Mouse (Mus musculus): ENCODE results near the gene B9d1. TPM values are rescaled to one million over a fixed set of nuclear protein-coding genes. Genes with fewer than 3 reads are reported as not detected.

Gene B9d1
- polyA plus RNA-seq, 1 experiment, result 11.8 TPM

DNA sequence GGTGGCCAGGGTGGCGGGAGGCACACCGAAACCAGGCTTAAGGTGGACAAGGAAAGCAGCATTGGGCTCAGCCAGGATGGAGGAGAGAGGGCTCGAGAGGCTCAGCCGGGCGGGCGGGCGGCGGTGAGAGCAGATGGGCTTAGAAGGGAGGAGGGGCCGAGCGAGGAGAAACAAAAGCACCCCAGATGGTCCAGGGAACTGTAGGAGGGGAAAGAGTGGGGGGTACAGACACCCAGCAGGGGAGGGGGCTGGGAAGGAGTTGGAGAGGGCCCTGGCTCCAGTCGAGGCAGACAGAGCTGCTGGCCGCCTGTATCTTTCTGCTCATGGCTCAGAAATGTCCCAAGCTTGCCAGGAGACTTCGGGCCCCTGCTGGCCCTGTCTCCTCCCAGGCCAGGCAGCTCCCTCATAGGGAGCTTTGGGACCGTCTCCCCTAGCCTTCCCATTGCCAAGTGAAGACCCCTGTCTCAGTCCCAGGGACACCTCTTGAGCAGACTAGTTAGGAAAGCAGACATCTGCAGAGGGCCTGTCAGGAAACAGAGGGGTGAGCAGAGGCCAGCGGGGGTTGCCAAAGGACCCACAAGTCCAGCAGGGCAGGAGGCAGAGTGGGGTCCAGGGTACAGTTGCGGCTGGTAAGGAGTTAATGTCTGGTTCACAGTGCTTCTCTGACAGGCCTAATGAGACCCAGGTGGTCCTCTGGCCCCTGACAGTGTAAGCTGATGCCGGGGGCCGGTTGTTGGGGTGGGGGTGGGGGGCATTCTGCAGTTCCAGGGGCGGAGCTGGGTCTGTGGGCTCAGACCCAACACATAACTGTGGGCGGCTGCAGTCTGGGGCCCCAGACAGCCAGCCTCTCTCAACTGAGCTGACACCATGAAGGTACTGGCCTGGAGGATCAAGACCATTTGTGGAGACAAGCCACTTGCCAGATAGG lies 20.1 kb upstream of the B9d1 start, which contains the start of gene Mfap4:
Mfap4 (plus strand) TSS at position 819 of the 928 bp plus-strand sequence.
- 53% methylated on average over 20 of the region's 20 CpGs for WGBS
- TF ChIP-seq POLR2A (IDR thresholded peaks at IDR 0.05; ENCODE audit: low read depth, low read length), result no peak
- no peak for TF ChIP-seq CTCF (IDR thresholded peaks at IDR 0.05; ENCODE audit: extremely low read depth, insufficient read length, insufficient replicate concordance, low read depth, low read length)
- H3K36me3 ChIP-seq (ENCODE audit: control insufficient read depth, insufficient read depth, low read length), result peaks cover 13% of the 10 kb centered on the region
- no peaks in the 10 kb centered on the region for H3K27me3 ChIP-seq (ENCODE audit: control insufficient read depth, insufficient read depth, low read length)
- H3K4me1 ChIP-seq (ENCODE audit: control insufficient read depth, insufficient read depth, insufficient read length, low read length), result no peaks in the 10 kb centered on the region
- peak within 1 kb of the TSS; percentile 2; the same call in 1 of the 2 replicates for H3K4me3 ChIP-seq (ENCODE audit: low read depth, low read length)
- peak within 1 kb of the TSS; percentile 29 for H3K27ac ChIP-seq (ENCODE audit: insufficient read depth, low read depth, low read length)

GRCm38 (mm10) chr11:61485541-61486457 lies 19.1 kb upstream of the B9d1 start:
- H3K4me3 ChIP-seq (ENCODE audit: low read depth, low read length), result peak overlapping the region; percentile 2; the same call in 1 of the 2 replicates
- WGBS, result 76% methylated on average over 22 of the region's 22 CpGs
- no peaks in the 10 kb centered on the region for H3K27me3 ChIP-seq (ENCODE audit: control insufficient read depth, insufficient read depth, low read length)
- peaks cover 21% of the 10 kb centered on the region for H3K36me3 ChIP-seq (ENCODE audit: control insufficient read depth, insufficient read depth, low read length)
- no peak for TF ChIP-seq CTCF (IDR thresholded peaks at IDR 0.05; ENCODE audit: extremely low read depth, insufficient read length, insufficient replicate concordance, low read depth, low read length)
- no peak for TF ChIP-seq POLR2A (IDR thresholded peaks at IDR 0.05; ENCODE audit: low read depth, low read length)
- H3K27ac ChIP-seq (ENCODE audit: insufficient read depth, low read depth, low read length), result no peak overlapping the region; the same call in 1 of the 2 replicates
- no peaks in the 10 kb centered on the region for H3K4me1 ChIP-seq (ENCODE audit: control insufficient read depth, insufficient read depth, insufficient read length, low read length)

GRCm38 (mm10) chr11:61486458-61487219 lies 18.3 kb upstream of the B9d1 start:
- Histone ChIP-seq H3K27me3 (ENCODE audit: control insufficient read depth, insufficient read depth, low read length) (no peaks in the 10 kb centered on the region), H3K36me3 (ENCODE audit: control insufficient read depth, insufficient read depth, low read length) (peaks cover 28% of the 10 kb centered on the region), H3K27ac (ENCODE audit: insufficient read depth, low read depth, low read length) (no peak overlapping the region), H3K4me1 (ENCODE audit: control insufficient read depth, insufficient read depth, insufficient read length, low read length) (no peaks in the 10 kb centered on the region; the same call in 1 of the 2 replicates), H3K4me3 (ENCODE audit: low read depth, low read length) (no peak overlapping the region)
- TF ChIP-seq POLR2A (IDR thresholded peaks at IDR 0.05; ENCODE audit: low read depth, low read length) (no peak), CTCF (IDR thresholded peaks at IDR 0.05; ENCODE audit: extremely low read depth, insufficient read length, insufficient replicate concordance, low read depth, low read length) (no peak)
- WGBS, result 83% methylated on average over 14 of the region's 14 CpGs

DNA sequence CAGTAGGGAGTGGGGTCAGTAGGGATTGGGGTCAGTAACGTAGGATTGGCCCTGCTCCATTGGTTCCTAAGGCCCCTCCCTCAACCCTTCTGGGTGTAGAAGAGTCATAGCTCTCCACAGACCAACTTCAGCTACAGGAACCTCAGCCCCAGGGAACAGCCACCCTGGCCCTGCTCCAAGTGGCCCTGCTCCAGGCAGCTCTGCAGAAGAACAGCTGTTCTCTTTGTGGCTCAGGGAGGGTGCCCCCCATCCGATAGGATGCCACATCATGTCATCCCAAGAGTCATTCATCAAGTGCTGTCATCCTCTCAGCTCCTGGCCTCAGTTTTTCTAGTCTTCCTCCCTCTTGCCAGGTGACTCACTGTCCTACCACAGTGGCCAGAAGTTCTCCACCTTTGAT lies 17.5 kb upstream of the B9d1 start:
- 39% methylated on average over 2 of the region's 2 CpGs for WGBS
- Histone ChIP-seq H3K27me3 (ENCODE audit: control insufficient read depth, insufficient read depth, low read length) (no peaks in the 10 kb centered on the region), H3K4me3 (ENCODE audit: low read depth, low read length) (no peak overlapping the region), H3K4me1 (ENCODE audit: control insufficient read depth, insufficient read depth, insufficient read length, low read length) (no peaks in the 10 kb centered on the region; the same call in 1 of the 2 replicates), H3K27ac (ENCODE audit: insufficient read depth, low read depth, low read length) (no peak overlapping the region), H3K36me3 (ENCODE audit: control insufficient read depth, insufficient read depth, low read length) (peaks cover 28% of the 10 kb centered on the region)
- TF ChIP-seq CTCF (IDR thresholded peaks at IDR 0.05; ENCODE audit: extremely low read depth, insufficient read length, insufficient replicate concordance, low read depth, low read length) (no peak), POLR2A (IDR thresholded peaks at IDR 0.05; ENCODE audit: low read depth, low read length) (no peak)

DNA sequence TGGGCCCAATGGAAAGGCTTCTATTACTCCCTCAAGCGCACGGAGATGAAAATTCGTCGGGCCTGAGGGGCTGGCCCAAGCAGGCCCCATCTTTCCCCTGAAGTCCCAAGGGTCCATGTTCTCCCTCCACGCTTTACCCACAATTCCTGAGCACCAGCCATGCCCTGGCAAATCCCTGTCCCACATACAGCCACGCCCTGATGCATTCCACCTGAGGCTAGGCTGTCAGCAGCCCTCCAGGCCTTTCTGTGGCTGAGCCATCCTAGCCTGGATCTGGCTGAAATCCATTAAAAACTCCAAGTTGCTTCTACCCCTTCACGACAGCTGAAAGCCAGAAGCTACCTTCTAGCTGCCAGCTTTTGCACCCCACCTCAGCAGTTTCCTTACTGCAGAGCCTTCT lies 17.0 kb upstream of the B9d1 start:
- H3K36me3 ChIP-seq (ENCODE audit: control insufficient read depth, insufficient read depth, low read length), result peaks cover 28% of the 10 kb centered on the region
- H3K27ac ChIP-seq (ENCODE audit: insufficient read depth, low read depth, low read length), result no peak overlapping the region
- peaks cover under 1% of the 10 kb centered on the region for H3K4me1 ChIP-seq (ENCODE audit: control insufficient read depth, insufficient read depth, insufficient read length, low read length)
- H3K27me3 ChIP-seq (ENCODE audit: control insufficient read depth, insufficient read depth, low read length), result no peaks in the 10 kb centered on the region
- TF ChIP-seq POLR2A (IDR thresholded peaks at IDR 0.05; ENCODE audit: low read depth, low read length), result no peak
- TF ChIP-seq CTCF (IDR thresholded peaks at IDR 0.05; ENCODE audit: extremely low read depth, insufficient read length, insufficient replicate concordance, low read depth, low read length), result no peak
- no peak overlapping the region for H3K4me3 ChIP-seq (ENCODE audit: low read depth, low read length)
- WGBS, result 88% methylated on average over 7 of the region's 7 CpGs

- Histone ChIP-seq H3K4me3 (ENCODE audit: low read depth, low read length) (no peak overlapping the region), H3K4me1 (ENCODE audit: control insufficient read depth, insufficient read depth, insufficient read length, low read length) (peaks cover 6% of the 10 kb centered on the region), H3K36me3 (ENCODE audit: control insufficient read depth, insufficient read depth, low read length) (peaks cover 28% of the 10 kb centered on the region), H3K27ac (ENCODE audit: insufficient read depth, low read depth, low read length) (no peak overlapping the region), H3K27me3 (ENCODE audit: control insufficient read depth, insufficient read depth, low read length) (no peaks in the 10 kb centered on the region)
- no peak for TF ChIP-seq CTCF (IDR thresholded peaks at IDR 0.05; ENCODE audit: extremely low read depth, insufficient read length, insufficient replicate concordance, low read depth, low read length)
- no peak for TF ChIP-seq POLR2A (IDR thresholded peaks at IDR 0.05; ENCODE audit: low read depth, low read length)
- WGBS, result 86% methylated on average over 2 of the region's 2 CpGs
These were observed 15.9 kb upstream of the B9d1 start for GRCm38 (mm10) chr11:61489085-61489484.
